In the genomic region with DNA sequence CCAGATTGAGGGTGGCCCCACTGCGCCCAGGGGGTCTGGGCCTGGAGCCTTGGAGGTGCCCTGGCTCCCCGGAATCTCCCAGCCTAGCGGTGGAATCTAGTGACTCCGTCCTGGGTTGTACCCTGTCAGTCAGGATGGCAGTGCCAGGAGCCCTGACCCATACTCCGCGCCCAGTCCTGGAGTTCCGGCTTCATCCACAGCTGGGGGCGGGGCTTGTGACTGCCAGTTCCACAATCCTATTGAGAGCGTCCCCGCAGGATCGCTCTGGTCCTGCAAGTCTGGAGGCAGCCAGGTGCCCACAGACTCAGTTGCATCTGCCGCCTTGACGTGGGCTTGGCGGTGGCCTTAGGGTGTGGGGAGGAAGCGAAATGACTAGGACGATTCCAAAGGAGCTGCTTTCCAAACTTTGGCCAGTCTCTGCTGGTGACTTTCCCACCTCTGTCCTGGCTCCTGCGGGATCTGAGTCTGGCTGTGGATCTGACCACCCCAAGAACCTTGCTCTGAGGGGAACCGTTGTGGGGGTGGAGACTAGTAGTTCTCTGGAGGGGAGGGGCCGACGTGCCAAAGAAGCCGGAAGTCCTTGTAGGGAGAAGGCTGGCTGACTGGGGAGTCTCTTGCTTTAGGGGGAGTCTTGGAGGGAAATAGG, we compare ENCODE assay signal across 8 mouse cellular contexts. TPM values are rescaled to one million over a fixed set of nuclear protein-coding genes. Genes with fewer than 3 reads are reported as not detected.
A peak's percentile ranks its signal among the peaks of the same experiment; 100 is the strongest.
DNase-seq lines count a peak whose midpoint lies in the region; ATAC-seq and TF ChIP-seq lines count a peak whose summit lies in the region.

No protein-coding gene starts in this region.

- peaks cover 28% of the 10 kb centered on the region for H3K36me3 ChIP-seq in ES-E14 (ENCODE audit: control insufficient read depth, insufficient read depth, low read length, poor library complexity, severe bottlenecking)
- no peaks in the 10 kb centered on the region for H3K36me3 ChIP-seq in forebrain, postnatal 0 days (ENCODE audit: insufficient read depth)
- peaks cover 41% of the 10 kb centered on the region for H3K36me3 ChIP-seq in hindbrain, embryonic 10.5 days
- H3K36me3 ChIP-seq in macrophage (ENCODE audit: inconsistent target) = peaks cover 26% of the 10 kb centered on the region; the same call in 1 of the 2 replicates

- H3K4me1 ChIP-seq in ES-E14 (ENCODE audit: control insufficient read depth in 2 of 2, insufficient read depth in 2 of 2, low read length in 2 of 2, poor library complexity in 1 of 2) = peaks cover 5 to 9% of the 10 kb centered on the region in 2 experiments; a peak in 3 of 4 replicates
- peaks cover 6% of the 10 kb centered on the region; the same call in 1 of the 2 replicates for H3K4me1 ChIP-seq in brown adipose tissue, adult 24 weeks (ENCODE audit: control insufficient read depth, insufficient read depth, insufficient read length, low read length)
- peaks cover 7% of the 10 kb centered on the region; the same call in 1 of the 2 replicates for H3K4me1 ChIP-seq in forebrain, postnatal 0 days (ENCODE audit: insufficient read depth)
- H3K4me1 ChIP-seq in hindbrain, embryonic 10.5 days (replicated peaks) = peaks cover 28% of the 10 kb centered on the region

- peaks cover 7% of the 10 kb centered on the region; the same call in 1 of the 2 replicates for H3K27me3 ChIP-seq in forebrain, postnatal 0 days (ENCODE audit: insufficient read depth, low read length)
- no peaks in the 10 kb centered on the region for H3K27me3 ChIP-seq in hindbrain, embryonic 10.5 days (ENCODE audit: insufficient read depth, poor library complexity, severe bottlenecking)

- H3K27ac ChIP-seq in ES-E14 (ENCODE audit: insufficient read depth, low read depth, low read length, poor library complexity, severe bottlenecking) = no peak overlapping the region
- H3K27ac ChIP-seq in brown adipose tissue, adult 24 weeks (replicated peaks; ENCODE audit: low read depth, low read length) = peak overlapping the region; percentile 19; the same call in 1 of the 2 replicates
- H3K27ac ChIP-seq in forebrain, postnatal 0 days (ENCODE audit: low read depth, low read length) = no peak overlapping the region
- peak overlapping the region; percentile 84 for H3K27ac ChIP-seq in hindbrain, embryonic 10.5 days
- peak overlapping the region; percentile 75 for H3K27ac ChIP-seq in macrophage

- H3K9ac ChIP-seq in ES-E14 (ENCODE audit: insufficient read depth, low read depth, low read length, poor library complexity, severe bottlenecking) = peak overlapping the region; percentile 90
- H3K9ac ChIP-seq in forebrain, postnatal 0 days = peak overlapping the region; percentile 41

- H3K9me3 ChIP-seq in ES-E14 (ENCODE audit: control insufficient read depth, insufficient read depth, low read depth, low read length) = no peaks in the 10 kb centered on the region
- no peaks in the 10 kb centered on the region for H3K9me3 ChIP-seq in forebrain, postnatal 0 days (ENCODE audit: low read length)
- H3K9me3 ChIP-seq in hindbrain, embryonic 10.5 days = no peaks in the 10 kb centered on the region

- peak; percentile 77 for DNase-seq in ES-E14 (ENCODE audit: low read depth, low spot score)
- DNase-seq in forebrain, postnatal 0 days = peak; percentile 76
- DNase-seq in hindbrain, embryonic 10.5 days (ENCODE audit: low spot score) = peak; percentile 80
- DNase-seq in layer of hippocampus, postnatal 14 days (ENCODE audit: low spot score in 2 of 2) = peak; percentile 56 to 64
- DNase-seq in retina, postnatal 1 day = peak; percentile 92
- peak; percentile 86 for DNase-seq in thymus, postnatal 4 days

- peak overlapping the region; percentile 96 for H3K4me2 ChIP-seq in forebrain, postnatal 0 days (ENCODE audit: low read depth)

- peak; percentile 90 for ATAC-seq in forebrain, postnatal 0 days

- H3K4me3 ChIP-seq in ES-E14 (ENCODE audit: insufficient read depth in 1 of 2, low read depth in 1 of 2, low read length in 2 of 2, poor library complexity in 1 of 2, severe bottlenecking in 1 of 2) = peak overlapping the region; percentile 77 to 96
- peak overlapping the region; percentile 96 for H3K4me3 ChIP-seq in brown adipose tissue, adult 24 weeks (ENCODE audit: insufficient read depth, low read depth, low read length)
- peak overlapping the region; percentile 55 for H3K4me3 ChIP-seq in forebrain, postnatal 0 days (ENCODE audit: low read depth, low read length)
- H3K4me3 ChIP-seq in hindbrain, embryonic 10.5 days = peak overlapping the region; percentile 90
- peak overlapping the region; percentile 95 for H3K4me3 ChIP-seq in macrophage (ENCODE audit: inconsistent target)

- WGBS in forebrain, postnatal 0 days = 0% methylated on average over 21 of the region's 21 CpGs
- under 1% methylated on average over 21 of the region's 21 CpGs for WGBS in hindbrain, embryonic 10.5 days
- WGBS in macrophage (ENCODE audit: missing documents) = under 1% methylated on average over 21 of the region's 21 CpGs

- peaks cover 57% of the 10 kb centered on the region for H3K79me2 ChIP-seq in macrophage (ENCODE audit: inconsistent target)

- in situ Hi-C loops in ES-E14 (cut with MboI; ENCODE audit: low sequenced_read_pairs in 2 of 2, unreplicated experiment in 2 of 2) = loop anchor here in 1 of 2 experiments (25.0 kb wide), 1 partner anchor 423 kb away; no protein-coding TSS in a partner anchor

- TF ChIP-seq CTCF in forebrain, postnatal 0 days (IDR thresholded peaks at IDR 0.05; ENCODE audit: low read depth) = peak; percentile 70

RNA-seq across cellular contexts. Expression of gene Gm20708, which starts 1.1 kb away (rescaled TPM):
- 0.40 and 0.42 TPM in 2 replicates for total RNA-seq in ES-E14 (2012; rRNA removed)
- not detected in 2 replicates for polyA plus RNA-seq in brown adipose tissue, adult 24 weeks (2012; ENCODE audit: insufficient read depth, insufficient read length, missing spikeins)
- 1.5 and 2.0 TPM in 2 replicates for total RNA-seq in forebrain, postnatal 0 days (2014; rRNA removed)
- polyA plus RNA-seq in forebrain, postnatal 0 days (2015; fragmentation: Nextera tagmentation; extraction: Ambion mirVana) = 0.52 and 1.1 TPM in 2 replicates
- polyA plus RNA-seq in hindbrain, embryonic 10.5 days (2016; fragmentation: Nextera tagmentation; extraction: Ambion mirVana) = 0.30 and 0.31 TPM in 2 replicates
- total RNA-seq in layer of hippocampus, postnatal 14 days (2021) = 1 to 10 TPM; 2.8 to 3.2 TPM
- 10 to 100 TPM in 20 of 26 experiments, 1 to 10 TPM in 6; 2.7 to 18.9 (median 12.5) TPM for total RNA-seq in macrophage (2018; cell fraction: chromatin; rRNA removed)
- 1 to 10 TPM in 15 of 26 experiments, under 1 TPM in 11; 0.44 to 2.5 (median 1.1) TPM for total RNA-seq in macrophage (2018; cell fraction: cytosol; rRNA removed)
- total RNA-seq in macrophage (2018; cell fraction: nucleus; rRNA removed) = 10 to 100 TPM in 5 of 26 experiments, 1 to 10 TPM in 21; 1.1 to 15.8 (median 6.8) TPM
- 0.79 to 1.5 TPM (median 1.5 TPM) in 3 replicates for polyA plus RNA-seq in macrophage (2018)

RNA-seq across cellular contexts. Expression of gene Syngr2, which starts 1.1 kb away (rescaled TPM):
- total RNA-seq in ES-E14 (2012; rRNA removed) = 69.6 and 98.0 TPM in 2 replicates
- 30.4 and 30.5 TPM in 2 replicates for polyA plus RNA-seq in brown adipose tissue, adult 24 weeks (2012; ENCODE audit: insufficient read depth, insufficient read length, missing spikeins)
- 11.8 and 16.9 TPM in 2 replicates for total RNA-seq in forebrain, postnatal 0 days (2014; rRNA removed)
- polyA plus RNA-seq in forebrain, postnatal 0 days (2015; fragmentation: Nextera tagmentation; extraction: Ambion mirVana) = 14.4 and 15.7 TPM in 2 replicates
- 33.7 and 42.3 TPM in 2 replicates for polyA plus RNA-seq in hindbrain, embryonic 10.5 days (2016; fragmentation: Nextera tagmentation; extraction: Ambion mirVana)
- total RNA-seq in layer of hippocampus, postnatal 14 days (2021) = 10 to 100 TPM; 15.2 to 15.4 TPM
- total RNA-seq in macrophage (2018; cell fraction: chromatin; rRNA removed) = 10 to 100 TPM; 31.8 to 86.4 (median 54.3) TPM
- 100 to 1,000 TPM; 120 to 182 (median 142) TPM for total RNA-seq in macrophage (2018; cell fraction: cytosol; rRNA removed)
- total RNA-seq in macrophage (2018; cell fraction: nucleus; rRNA removed) = 100 to 1,000 TPM in 14 of 26 experiments, 10 to 100 TPM in 12; 59.2 to 135 (median 103) TPM
- polyA plus RNA-seq in macrophage (2018) = 138 to 194 TPM (median 167 TPM) in 3 replicates

RNA-seq across cellular contexts. Expression of gene 6030468B19Rik, which starts 13.1 kb away (rescaled TPM):
- total RNA-seq in ES-E14 (2012; rRNA removed) = not detected in 2 replicates
- not detected in 2 replicates for polyA plus RNA-seq in brown adipose tissue, adult 24 weeks (2012; ENCODE audit: insufficient read depth, insufficient read length, missing spikeins)
- total RNA-seq in forebrain, postnatal 0 days (2014; rRNA removed) = not detected in 2 replicates
- not detected in 2 replicates for polyA plus RNA-seq in forebrain, postnatal 0 days (2015; fragmentation: Nextera tagmentation; extraction: Ambion mirVana)
- polyA plus RNA-seq in hindbrain, embryonic 10.5 days (2016; fragmentation: Nextera tagmentation; extraction: Ambion mirVana) = 1.2 and 2.2 TPM in 2 replicates
- total RNA-seq in layer of hippocampus, postnatal 14 days (2021) = under 1 TPM in 1 of 2 experiments, not detected in 1; 0.51 TPM
- not detected for total RNA-seq in macrophage (2018; cell fraction: chromatin; rRNA removed)
- total RNA-seq in macrophage (2018; cell fraction: cytosol; rRNA removed) = not detected
- not detected for total RNA-seq in macrophage (2018; cell fraction: nucleus; rRNA removed)
- polyA plus RNA-seq in macrophage (2018) = not detected in 3 replicates

RNA-seq across cellular contexts. Expression of gene Afmid, which starts 15.2 kb away (rescaled TPM):
- total RNA-seq in ES-E14 (2012; rRNA removed) = 1.8 and 2.4 TPM in 2 replicates
- polyA plus RNA-seq in brown adipose tissue, adult 24 weeks (2012; ENCODE audit: insufficient read depth, insufficient read length, missing spikeins) = 1.7 and 1.8 TPM in 2 replicates
- 3.6 and 3.8 TPM in 2 replicates for total RNA-seq in forebrain, postnatal 0 days (2014; rRNA removed)
- 7.4 and 8.8 TPM in 2 replicates for polyA plus RNA-seq in forebrain, postnatal 0 days (2015; fragmentation: Nextera tagmentation; extraction: Ambion mirVana)
- polyA plus RNA-seq in hindbrain, embryonic 10.5 days (2016; fragmentation: Nextera tagmentation; extraction: Ambion mirVana) = 3.8 and 4.0 TPM in 2 replicates
- total RNA-seq in layer of hippocampus, postnatal 14 days (2021) = 1 to 10 TPM; 4.2 to 4.5 TPM
- 10 to 100 TPM in 23 of 26 experiments, 1 to 10 TPM in 3; 3.2 to 34.1 (median 21.9) TPM for total RNA-seq in macrophage (2018; cell fraction: chromatin; rRNA removed)
- total RNA-seq in macrophage (2018; cell fraction: cytosol; rRNA removed) = 1 to 10 TPM; 1.0 to 3.6 (median 2.4) TPM
- 10 to 100 TPM in 12 of 26 experiments, 1 to 10 TPM in 14; 3.3 to 19.8 (median 9.4) TPM for total RNA-seq in macrophage (2018; cell fraction: nucleus; rRNA removed)
- polyA plus RNA-seq in macrophage (2018) = 2.9 to 4.4 TPM (median 3.6 TPM) in 3 replicates

RNA-seq across cellular contexts. Expression of gene Tk1, which starts 15.4 kb away (rescaled TPM):
- total RNA-seq in ES-E14 (2012; rRNA removed) = 77.5 and 89.3 TPM in 2 replicates
- polyA plus RNA-seq in brown adipose tissue, adult 24 weeks (2012; ENCODE audit: insufficient read depth, insufficient read length, missing spikeins) = not detected in 2 replicates
- 10.3 and 29.8 TPM in 2 replicates for total RNA-seq in forebrain, postnatal 0 days (2014; rRNA removed)
- 11.1 and 12.2 TPM in 2 replicates for polyA plus RNA-seq in forebrain, postnatal 0 days (2015; fragmentation: Nextera tagmentation; extraction: Ambion mirVana)
- 106 and 132 TPM in 2 replicates for polyA plus RNA-seq in hindbrain, embryonic 10.5 days (2016; fragmentation: Nextera tagmentation; extraction: Ambion mirVana)
- 1 to 10 TPM; 1.6 to 3.3 TPM for total RNA-seq in layer of hippocampus, postnatal 14 days (2021)
- 10 to 100 TPM in 14 of 26 experiments, 1 to 10 TPM in 11, under 1 TPM in 1; 0.92 to 30.5 (median 10.2) TPM for total RNA-seq in macrophage (2018; cell fraction: chromatin; rRNA removed)
- total RNA-seq in macrophage (2018; cell fraction: cytosol; rRNA removed) = 1 to 10 TPM; 1.9 to 7.2 (median 3.2) TPM
- 10 to 100 TPM in 3 of 26 experiments, 1 to 10 TPM in 22, under 1 TPM in 1; 0.86 to 80.6 (median 3.9) TPM for total RNA-seq in macrophage (2018; cell fraction: nucleus; rRNA removed)
- polyA plus RNA-seq in macrophage (2018) = 1.1 to 37.4 TPM (median 6.2 TPM) in 3 replicates

Comparison
In these comparisons a context has a peak if more than half of its experiments do, and no peak if none do; other contexts are left out.
1. H3K27ac ChIP-seq: peak in brown adipose tissue, adult 24 weeks (single experiment), hindbrain, embryonic 10.5 days (single experiment) and macrophage (single experiment); none in ES-E14 (single experiment) and forebrain, postnatal 0 days (single experiment).
2. Peak in every context shown above with its lines, with median percentiles within 50 percentile points of each other: DNase-seq and H3K4me3 ChIP-seq.